Mouse (Mus musculus): Measurements from ENCODE around the gene C2cd2.

- TF ChIP-seq CTCF (IDR thresholded peaks at IDR 0.05; ENCODE audit: insufficient read depth, low read length): no peak
- TF ChIP-seq POLR2A (IDR thresholded peaks at IDR 0.05; ENCODE audit: borderline replicate concordance, extremely low read depth, low read depth, low read length): no peak
These were observed 89.7 kb downstream of the C2cd2 start for GRCm38 (mm10) chr16:97872657-97873056.

All from lung, adult 2 months (tissue).